Mouse (Mus musculus) brain, embryonic 14.5 days (tissue): ENCODE measurements around the gene Pccb.

ENCODE experiments used
- CTCF ChIP-seq: fragments of 200-500 bp; IDR thresholded peaks from 2 replicates; pipeline ENCODE4 v1.5.1; 2012; ENCODE audit warnings: inconsistent platforms, mild to moderate bottlenecking, moderate library complexity, borderline replicate concordance; ENCODE audit not compliant: insufficient read depth, insufficient read length; ENCODE audit errors: extremely low read depth
- POLR2A ChIP-seq: fragments of 200-500 bp; IDR thresholded peaks from 2 replicates; pipeline ENCODE4 v1.6.1; 2012; ENCODE audit warnings: mild to moderate bottlenecking, inconsistent platforms, borderline replicate concordance; ENCODE audit not compliant: poor library complexity, insufficient read depth, insufficient read length, severe bottlenecking; ENCODE audit errors: extremely low read depth

DNA sequence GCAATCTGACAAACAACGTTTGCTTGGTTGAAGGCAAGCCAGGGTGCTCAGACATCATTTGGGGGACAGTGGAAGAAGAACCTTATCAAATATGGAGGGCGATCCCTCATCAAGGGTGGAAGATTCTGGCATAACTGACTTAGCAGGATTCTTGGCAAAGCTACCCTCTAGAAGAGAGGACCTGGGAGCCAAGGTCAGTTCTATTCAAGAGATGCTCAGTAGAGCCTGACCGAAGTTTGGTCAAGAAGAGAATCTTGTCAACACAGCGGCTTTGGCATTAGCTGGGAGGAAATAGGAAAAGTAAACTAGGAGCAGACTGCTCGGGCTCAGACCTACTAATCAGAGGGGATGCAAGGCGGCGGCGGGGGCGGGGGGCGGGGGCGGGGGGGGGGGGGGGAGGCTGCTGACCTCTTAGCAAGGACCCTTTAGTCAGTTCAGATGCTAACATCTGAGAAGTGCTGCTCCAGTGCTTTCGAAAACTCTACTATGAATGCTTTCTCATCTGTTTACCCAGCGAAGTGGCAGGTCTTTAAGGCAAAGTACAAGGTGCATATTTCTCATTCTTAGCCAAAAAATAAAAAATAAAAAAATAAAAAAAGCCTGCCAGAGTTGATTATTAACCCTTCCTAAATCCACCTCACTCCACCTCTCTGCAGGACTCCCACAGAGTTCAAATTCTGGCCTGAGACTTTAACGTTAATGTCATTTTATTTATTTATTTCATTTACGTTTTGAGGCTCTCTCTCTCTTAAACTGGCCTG lies 1.3 kb upstream of the Pccb start:
- TF ChIP-seq POLR2A (no peak), CTCF (no peak)
